Mouse (Mus musculus) cerebellum, postnatal 10 days (tissue): ENCODE results near the gene Asic2.

Experiments used
- DNase-seq, 2 experiments: peaks; one replicate each; pipeline ENCODE4 v3.0.0; 2021; ENCODE audit warnings: mixed read lengths in 2 of 2

The Asic2 gene

DNA sequence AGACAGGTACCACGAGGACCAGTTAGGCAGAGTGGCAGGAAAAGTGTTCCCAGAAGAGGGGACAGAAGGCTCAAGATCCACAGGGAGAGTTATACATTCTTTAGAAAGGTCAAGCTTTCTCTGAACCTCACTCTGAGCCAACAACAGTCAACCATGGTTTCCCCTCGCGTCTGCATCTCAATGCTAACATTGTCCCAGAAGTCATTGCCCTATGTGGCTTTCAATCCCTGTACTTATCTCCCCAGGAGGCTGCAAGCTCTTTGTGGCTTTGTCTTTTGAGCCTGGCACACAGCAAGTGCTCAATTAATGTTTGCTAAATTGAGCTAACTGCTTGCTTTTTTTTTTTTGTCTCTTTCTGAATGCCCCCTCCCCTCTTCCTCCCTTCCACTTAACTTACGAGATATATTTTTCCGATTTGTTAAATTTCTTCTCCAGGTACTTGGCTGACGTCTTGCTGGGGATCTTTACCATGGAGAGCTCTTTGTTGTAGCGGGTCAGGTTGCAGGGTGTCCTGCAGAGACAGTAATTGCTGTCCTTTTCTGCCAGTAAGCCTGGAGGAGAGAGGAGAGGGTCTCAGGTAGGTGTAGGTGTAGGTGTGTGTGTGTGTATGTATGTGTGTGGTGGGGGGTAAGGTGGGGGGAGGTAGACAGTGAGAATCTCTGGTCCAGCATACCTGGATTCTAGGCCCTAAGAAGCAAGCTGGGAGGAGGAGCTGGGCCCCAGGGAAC lies 1078.8 kb downstream of the Asic2 start:
- DNase-seq: no peak

DNA sequence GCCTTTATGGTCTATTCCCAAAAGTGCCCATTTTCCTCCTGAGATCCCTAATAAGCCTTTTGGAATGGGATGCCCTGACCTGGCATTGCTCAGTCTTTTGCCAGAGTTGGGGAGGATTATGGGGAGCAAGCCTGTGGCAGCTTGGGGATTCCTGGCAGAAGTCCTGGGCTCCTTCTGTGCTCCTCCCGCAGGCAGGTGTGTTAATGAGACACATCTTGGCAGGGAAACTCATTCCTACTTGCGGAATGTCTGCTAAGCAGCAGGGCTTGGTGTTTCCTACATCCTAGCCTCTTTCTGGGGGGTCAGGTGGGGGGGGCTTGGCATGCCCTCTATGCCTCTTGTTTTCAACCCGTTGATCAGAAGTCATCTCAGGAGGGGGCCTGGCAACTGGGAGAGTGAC lies 1081.2 kb downstream of the Asic2 start:
- peak in 1 of 2 experiments; percentile 60 for DNase-seq

DNA sequence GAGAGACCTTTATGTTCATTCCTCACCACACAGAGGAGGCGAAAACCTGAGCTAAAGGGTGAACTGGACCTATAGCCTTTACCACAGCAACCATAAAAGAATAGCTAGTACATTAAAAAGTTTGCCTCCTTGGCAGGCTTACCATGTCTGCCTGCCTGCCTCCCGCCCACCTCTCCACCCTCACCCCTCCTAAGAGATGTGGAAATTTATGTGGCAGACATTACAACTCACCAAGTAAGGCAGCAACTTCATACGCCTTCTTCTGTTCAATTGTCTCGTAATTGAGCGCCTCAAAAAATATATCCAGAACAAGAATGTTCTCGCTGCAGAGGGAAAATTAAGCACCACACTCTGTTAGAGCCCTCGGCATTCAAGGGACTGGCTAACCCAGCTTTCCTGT lies 1081.9 kb downstream of the Asic2 start:
- no peak for DNase-seq

DNA sequence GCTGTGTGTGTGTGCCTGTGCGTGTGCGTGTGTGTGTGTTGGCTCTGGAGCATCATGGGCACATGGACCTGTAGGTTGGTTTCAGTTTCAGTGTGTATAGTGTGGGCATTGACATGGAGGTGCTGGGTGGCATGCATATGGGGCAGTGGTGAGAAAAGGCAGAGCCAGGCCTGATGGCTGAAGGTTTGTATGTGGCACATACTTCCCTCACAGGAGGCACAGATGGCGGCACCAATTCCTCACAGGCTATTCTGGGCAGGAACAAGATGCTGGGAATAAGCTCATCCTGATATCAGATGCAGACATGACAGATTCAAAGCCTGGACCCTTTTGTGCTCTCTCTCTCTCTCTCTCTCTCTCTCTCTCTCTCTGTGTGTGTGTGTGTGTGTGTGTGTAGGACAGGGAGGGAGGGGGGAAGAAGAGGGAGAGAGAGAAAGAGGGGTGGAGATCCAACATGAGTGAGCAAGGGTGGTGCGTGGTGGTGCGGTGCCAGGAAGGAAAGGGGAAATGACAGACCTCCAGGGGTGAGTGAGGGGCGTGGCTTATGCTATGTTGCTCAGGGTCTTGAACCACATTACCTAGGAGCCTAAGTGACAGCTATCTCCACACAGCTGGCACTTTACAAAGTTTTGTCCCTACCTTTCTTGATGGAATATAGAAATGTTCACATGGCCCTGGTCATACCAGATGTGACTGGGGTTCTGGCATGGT lies 1083.6 kb downstream of the Asic2 start:
- peak; percentile 61 to 69 for DNase-seq

DNA sequence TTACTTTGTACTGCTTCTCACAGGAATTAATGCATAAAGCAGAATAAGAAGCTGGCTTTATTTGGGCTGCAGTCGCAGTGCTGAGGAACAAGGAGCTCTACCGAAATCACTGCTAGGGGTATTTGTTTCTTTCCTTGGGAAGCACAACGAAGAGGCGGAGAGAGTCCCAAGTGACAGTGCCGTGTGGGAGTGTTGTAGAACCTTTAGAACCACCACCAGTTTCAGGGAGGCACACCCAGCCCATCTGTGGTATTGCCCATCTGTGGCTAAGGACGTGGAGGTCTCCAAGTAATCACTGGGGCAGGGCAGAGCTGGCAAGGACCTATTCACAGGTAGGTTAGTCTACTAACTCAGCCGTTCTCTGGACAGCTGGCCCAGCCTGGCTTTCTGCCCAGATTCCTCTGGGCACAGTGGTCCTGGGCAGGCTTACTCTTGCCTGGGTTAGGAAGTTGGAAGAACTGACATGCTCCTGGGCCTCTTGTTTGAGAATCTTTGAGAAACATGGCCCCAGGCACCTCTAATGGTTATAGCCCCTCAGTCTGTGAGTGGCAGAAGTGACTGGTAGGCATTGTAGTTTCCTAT lies 1085.9 kb downstream of the Asic2 start:
- peak; percentile 84 to 85 for DNase-seq

DNA sequence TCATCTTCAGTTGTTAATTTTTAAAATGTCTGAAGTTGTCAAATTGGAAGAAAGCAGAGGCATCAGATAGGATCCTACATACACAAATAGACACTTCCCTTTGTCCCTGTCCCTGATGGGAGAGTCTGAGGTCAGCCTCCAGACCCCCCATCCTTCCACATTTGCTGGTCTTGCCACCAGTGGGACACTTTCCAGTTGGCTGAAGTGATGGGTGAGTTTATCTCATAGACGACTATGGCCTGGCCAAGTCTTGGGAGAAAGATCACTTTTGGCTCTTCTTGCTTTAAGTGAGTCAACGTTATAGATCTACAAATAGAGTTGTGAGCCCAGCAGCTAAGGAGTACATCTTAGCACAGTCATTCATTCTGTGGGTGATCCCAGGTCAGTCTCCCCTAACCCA lies 1090.2 kb downstream of the Asic2 start:
- DNase-seq: peak; percentile 65 to 66

DNA sequence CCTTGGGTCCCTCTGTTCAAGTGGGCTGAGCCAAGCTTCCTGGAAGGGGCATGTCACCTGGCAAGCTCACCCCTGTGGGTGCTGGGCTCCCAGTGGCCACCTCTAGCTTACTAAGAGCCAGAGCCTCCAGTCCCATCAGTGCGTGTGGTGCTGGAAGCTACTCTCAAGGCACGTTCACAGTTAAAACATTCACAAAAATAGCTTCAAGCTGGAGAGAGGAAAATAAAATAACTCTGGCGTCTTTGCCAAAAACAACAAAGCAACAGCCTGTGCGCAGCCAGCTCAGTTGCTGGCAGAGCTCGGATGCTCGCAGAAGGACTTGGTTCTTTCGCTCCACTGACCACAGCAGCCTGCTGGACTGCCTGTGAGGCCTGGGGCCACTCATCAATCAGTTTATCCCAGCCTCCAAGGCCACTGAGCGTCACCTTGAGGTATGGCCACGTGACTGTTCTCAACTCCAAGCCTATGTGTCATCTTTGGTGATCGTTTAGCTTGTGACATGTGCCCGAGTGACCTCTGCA lies 1091.1 kb downstream of the Asic2 start:
- DNase-seq: peak; percentile 90 to 93

DNA sequence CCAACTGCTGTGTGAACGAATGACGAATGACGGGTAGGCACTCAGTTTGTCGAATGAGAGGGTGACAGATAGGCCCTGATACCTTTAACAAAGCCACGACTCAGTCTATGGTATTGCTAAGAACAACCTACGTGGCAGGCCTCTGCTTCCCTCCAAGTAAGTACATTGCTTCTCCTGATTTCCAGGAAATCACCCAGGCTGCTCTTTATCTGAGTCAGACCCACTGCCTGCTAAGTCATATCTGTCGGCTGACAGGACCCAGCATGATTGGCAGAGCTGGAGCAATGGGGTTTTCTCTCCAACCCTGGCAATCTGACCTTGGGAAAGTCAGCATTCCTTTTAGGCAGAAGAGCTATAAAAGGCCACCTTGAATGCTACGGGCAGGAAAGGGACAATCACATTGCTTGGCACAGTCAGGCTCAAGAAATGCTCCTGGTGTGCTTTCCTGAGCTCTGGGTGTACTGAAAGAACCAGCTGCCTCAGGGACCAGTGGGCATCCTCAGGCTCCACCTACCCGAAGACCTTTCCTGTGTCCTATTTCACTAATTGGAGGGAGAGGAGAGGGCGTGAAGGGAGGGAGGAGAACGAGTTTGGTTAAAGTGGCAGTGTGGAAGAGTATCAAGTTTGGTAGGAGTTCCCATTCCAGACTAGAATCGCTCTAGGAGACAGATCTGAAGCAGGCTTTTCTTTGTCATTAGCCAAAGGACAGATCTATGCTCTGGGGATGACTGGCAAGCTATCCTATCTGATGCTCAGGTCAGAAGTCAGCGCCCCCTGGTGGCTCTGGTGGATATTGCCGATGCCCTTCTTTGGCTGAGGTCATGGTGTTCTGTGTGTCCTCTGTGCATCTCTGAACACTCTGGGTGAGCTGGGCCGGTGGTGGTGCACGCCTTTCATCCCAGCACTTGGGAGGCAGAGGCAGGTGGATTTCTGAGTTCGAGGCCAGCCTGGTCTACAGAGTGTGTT lies 1095.5 kb downstream of the Asic2 start:
- DNase-seq: peak; percentile 83 to 88

DNA sequence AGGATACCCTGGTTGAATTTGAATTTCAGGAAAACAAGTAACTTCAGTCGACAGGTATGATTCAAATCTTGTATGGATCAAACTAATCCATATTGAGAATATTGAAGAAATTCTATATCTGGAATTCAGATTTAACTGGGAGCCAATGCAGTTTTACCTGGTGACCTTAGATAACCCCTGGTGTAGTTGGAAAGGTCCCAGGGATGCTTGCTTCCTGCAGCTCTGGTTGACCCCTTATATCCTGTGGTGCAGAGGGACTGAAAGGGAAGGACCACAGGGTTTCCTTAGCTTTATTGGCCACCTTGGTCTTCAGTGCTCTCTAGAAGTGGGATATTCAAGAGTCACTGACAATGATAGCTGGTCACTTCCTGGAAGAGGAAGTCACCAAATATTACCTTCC lies 1100.2 kb downstream of the Asic2 start:
- DNase-seq: peak; percentile 37 to 60

DNA sequence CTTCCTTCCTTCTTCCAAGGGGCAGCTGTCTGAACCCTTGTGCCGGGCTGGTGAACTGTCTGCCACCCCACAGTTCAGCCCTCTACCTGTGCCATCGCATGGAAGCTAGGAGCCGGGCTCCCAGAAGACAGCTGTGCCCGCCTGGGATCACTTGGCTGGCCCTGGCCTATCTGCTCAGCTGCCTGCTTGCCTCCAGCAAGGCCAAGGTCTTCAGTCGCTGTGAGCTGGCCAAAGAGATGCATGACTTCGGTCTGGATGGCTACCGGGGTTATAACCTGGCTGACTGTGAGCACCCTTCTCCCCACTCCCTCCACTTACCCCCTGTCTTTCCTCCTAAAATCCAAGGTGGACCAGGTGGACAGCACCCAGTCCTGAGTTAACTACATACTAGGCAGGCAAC lies 1105.3 kb downstream of the Asic2 start:
- no peak for DNase-seq

DNA sequence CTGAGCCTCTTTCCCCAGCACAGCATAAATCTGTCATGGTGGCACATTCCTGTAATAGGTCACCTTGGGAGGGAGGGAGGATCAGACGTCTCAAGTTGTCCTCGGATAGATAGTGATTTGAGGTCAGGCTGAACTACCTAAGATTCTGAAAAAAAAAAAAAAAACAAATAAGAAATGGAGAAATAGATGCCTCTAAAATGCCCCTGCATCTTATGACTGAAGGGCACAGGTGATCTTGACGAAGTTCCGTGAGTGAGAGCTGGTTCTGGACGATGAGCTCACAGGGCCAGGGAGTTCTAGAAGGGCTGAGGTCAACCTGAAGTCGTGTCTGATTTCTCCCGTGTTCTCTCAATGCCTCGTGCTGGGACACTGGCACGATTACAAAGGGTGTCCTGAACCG lies 1110.2 kb downstream of the Asic2 start, which contains the start of gene Spaca3:
Spaca3 (plus strand) TSS at position 301 of the 400 bp plus-strand sequence.
- DNase-seq: no peak

DNA sequence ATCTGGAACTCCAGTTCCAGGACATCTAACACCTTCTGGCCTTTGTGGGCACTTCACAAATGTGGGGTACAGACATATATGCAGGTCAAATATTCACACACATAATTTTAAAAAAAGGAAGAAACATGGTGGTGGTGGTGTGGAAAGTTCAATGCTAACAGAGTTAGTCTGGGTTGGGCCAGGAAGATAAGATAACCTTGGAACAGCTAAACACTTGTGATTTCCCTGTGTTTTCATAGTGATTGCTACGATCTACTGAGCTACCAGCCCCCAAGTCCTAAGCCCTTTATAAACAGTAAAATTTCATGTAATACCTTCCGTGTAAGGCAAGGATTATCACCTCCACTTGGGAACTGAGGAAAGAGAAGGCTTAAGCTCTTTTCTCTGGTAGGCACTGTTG lies 1111.4 kb downstream of the Asic2 start:
- DNase-seq: no peak

DNA sequence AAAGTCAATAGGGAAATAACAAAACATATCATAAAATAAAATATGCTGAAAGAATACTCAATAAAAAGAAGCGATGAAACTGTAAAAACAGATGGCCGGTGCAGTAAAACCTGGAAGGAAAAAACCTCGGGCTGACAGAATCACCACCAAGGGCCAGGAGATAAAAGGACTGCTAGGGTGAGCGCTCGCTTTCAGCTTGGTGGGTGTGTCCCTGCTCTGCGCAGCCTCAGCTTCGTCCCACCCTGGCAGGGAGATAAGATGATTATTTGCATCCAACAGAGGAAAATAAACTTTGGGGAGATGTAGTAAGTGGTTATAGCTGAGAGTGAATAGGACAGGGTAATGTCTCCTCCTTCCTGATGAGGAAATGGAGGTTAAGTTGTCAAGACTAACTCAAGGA lies 1113.3 kb downstream of the Asic2 start:
- no peak for DNase-seq

DNA sequence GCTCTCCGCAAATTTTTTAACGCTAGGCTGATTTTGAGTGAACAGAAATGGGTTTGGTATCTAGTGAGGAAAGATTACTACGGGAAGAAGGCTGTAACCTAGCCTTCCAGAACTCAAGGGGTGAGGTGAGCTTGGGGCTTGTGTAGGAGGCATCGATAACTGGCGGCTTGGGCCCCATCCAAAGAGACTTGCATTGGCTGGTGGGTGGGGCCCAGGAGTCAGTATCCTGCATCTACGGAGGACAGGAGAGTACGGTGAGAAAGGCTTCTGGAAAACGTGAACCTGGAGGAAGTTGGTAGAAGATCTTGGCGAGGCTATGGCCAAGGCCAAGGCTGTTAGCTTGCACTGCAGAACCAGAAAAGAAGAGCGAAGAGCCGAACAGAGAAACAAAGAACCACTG lies 1113.8 kb downstream of the Asic2 start:
- no peak for DNase-seq

DNA sequence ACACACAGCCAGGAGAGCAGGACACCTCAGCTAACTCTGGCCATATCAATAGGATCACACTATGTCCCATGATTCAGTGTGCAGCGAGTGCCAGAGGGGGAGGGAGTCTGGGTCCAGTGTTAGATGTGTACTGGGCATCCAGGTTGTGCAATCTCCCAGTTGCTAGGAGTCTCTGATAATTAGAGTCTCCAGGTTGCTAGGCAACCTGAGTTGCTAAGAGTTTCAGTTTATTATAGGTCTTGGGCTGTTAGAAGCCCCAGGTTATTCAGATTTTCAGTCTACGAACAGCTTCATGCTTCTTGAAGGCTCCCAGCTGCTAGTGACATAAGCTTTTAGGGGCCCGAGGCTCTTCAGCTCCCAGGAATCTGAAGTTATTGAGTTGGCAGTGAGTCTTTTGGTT lies 1115.2 kb downstream of the Asic2 start:
- no peak for DNase-seq

DNA sequence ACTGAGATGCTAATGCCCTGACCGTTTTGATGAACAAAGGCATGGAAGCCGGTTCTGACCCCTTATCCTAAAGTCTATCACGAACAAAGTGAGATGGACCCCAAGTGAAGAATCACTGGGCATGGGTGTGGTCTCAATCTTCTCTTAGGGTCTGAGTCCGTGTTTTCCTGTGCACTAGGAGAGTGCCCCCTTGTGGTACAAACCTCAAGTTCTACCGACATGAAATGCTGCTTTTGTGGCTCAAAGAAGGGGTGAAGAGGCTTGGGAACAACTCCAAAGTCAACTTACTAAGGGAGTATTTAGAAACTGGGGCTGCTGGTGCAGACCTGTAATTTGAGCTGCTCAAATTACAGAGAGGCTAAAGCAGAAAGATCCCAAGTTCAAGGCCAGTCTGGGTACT lies 1116.4 kb downstream of the Asic2 start:
- no peak for DNase-seq

DNA sequence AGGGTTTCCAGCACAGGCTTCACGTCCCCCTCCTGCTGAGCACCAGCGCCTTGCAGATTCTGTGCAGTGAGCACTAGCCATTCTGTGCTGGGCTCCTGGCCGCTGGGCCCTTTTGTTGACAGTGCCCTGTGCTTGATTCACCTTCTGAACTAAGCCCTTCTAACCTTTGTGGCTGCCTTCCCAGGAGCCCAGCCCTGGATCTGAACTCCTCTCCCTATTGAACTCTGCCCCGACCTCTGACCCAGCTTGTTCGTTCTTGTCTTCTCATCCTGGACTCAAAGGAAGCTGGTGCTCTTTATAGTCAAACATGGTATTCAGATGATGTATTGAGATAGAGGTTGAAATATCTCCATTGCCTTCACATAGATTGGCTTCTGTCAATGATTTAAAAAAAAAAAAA lies 1120.1 kb downstream of the Asic2 start:
- DNase-seq: no peak

DNA sequence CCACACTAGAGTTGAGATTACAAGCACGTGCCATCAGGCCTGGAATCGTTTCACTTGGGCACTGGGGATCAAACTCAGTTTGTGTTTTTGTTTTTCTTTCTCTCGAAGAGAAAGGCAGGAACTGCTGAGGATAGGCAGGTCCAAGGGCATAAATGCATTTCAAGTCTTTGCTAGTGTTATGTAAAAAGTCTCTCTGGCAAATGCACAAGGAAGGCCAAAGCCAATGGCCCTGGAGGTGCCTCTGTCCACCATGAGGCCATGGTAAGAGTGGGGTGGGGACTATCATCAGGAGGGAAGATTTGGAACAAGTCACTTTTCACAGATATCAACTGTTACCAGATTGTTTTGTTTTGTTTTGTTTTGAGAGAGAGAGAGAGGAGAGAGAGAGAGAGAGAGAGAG lies 1122.1 kb downstream of the Asic2 start:
- DNase-seq: no peak

DNA sequence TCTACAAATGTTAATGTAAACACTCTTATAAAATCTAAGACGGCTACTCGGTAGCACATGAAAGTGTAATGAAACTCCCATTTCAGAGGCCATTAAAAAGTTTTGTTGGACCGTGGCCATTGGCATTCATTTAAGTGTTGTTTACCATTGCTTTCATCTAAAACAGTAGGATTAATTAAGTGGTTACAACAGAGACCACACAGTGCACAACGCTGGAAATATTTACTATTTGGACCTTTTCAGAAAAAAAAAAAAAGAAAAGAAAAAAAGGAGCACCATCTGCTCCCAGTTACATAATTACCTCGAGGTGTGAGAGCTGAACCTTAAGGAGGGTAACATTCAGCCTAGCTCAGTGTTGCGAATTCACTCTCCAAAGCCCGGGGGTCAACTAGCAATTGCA lies 1122.8 kb downstream of the Asic2 start:
- no peak for DNase-seq

DNA sequence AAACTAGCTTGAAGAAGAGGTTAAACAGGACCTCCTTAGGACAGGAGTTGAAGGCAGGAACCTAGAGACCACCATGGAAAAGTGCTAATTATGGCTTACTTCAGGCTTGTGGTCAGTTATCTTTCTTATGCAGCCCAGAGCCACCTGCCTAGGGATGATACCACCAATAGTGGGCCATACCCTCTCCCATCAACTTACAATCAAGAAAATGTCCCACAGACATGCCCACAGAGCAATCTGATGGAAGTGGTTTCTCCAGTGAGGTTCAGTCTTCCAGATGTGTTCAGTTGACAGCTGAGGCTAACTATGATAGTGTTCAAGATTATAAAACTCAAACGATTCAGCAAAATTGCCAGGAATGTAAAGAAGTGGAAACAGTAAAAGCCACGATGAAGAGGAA lies 1124.8 kb downstream of the Asic2 start:
- no peak for DNase-seq

DNA sequence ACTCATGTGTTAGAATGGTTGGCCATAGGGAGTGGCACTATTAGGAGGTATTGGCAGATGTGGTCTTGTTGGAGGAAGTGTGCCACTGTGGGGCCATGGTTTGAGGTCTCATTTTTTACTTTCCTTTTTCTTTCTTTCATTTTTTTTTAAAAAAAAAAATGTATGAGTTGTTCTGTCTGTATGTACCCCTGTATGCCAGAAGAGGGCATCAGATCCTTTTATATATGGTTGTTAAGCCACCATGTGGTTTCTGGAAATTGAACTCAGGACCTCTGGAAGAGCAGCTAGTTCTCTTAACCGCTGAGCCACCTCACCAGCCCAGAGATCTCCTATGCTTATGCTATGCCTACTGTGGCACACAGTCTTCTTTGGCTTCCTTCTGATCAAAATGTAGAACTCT lies 1129.5 kb downstream of the Asic2 start:
- no peak for DNase-seq

DNA sequence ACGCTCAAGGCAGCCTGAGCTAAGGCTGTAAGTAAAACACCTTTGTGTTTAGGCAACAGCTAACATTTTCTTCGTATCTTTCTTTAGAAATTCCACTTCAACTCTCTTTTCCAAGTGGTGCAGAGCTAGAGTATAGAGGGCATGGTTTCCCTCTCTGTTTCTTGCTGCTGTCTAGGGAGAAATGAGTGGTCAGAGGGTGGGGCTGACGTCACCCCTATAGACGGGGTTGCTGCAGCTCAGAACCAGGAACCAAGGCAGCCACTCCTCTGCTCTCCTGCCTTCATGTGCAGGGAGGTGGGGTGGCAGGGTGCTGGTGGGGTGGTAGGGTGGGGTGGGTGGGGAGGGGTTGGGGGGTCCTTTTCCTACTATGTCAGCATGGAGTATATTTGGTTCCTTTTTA lies 1132.4 kb downstream of the Asic2 start:
- DNase-seq: no peak

DNA sequence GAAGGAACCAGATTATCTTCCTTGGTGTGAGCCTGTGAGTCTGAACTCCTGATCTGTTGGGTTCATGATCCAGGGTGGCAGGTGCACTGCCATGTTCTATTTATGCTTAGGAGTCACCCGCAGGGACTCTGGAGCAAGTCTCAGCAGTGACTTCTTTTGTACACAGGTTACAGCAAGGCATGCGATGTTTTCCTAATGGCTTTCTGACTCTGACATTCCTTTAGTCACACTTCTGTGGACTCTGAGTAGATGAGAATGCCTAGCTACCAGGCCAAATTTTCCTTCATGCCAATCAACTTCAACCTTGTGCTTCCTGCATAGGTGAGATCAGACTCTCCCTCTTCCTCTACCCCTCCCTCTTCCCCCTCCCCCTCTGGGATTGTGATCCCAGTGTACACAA lies 1132.9 kb downstream of the Asic2 start:
- DNase-seq: no peak
